Mouse (Mus musculus) MEL (cell line): Measurements from ENCODE around the gene Klhdc2.

Experiments used
- CHD1 ChIP-seq: IDR thresholded peaks from 2 replicates; pipeline ENCODE4 v1.6.1; 2012; ENCODE audit warnings: low read depth, mild to moderate bottlenecking, inconsistent platforms, low read length, improper control_type of control experiment
- CTCF ChIP-seq, 3 experiments: IDR thresholded peaks in 2 of 3; conservative IDR thresholded peaks in 1 of 3; 2 replicates each; pipeline ENCODE4 v1.5.1; 2011 to 2012; ENCODE audit warnings: low read length in 3 of 3, low read depth in 2 of 3, mild to moderate bottlenecking in 2 of 3, improper control_type of control experiment in 1 of 3, inconsistent platforms in 1 of 3, mixed read lengths in 1 of 3, moderate library complexity in 1 of 3; ENCODE audit not compliant: control insufficient read depth in 1 of 3, insufficient read depth in 1 of 3, poor library complexity in 1 of 3, severe bottlenecking in 1 of 3
- EP300 ChIP-seq, 2 experiments: IDR thresholded peaks; 2 replicates each; pipeline ENCODE4 v1.6.1; 2011; ENCODE audit warnings: improper control_type of control experiment in 2 of 2, low read length in 2 of 2, low read depth in 1 of 2, mild to moderate bottlenecking in 1 of 2
- GATA1 ChIP-seq: IDR thresholded peaks from 2 replicates; pipeline ENCODE4 v1.6.1; 2011; ENCODE audit warnings: low read depth, low read length, improper control_type of control experiment
- MAFK ChIP-seq: IDR thresholded peaks from 2 replicates; pipeline ENCODE4 v1.6.1; 2011; ENCODE audit warnings: low read depth, mild to moderate bottlenecking, low read length, improper control_type of control experiment, borderline replicate concordance
- MAZ ChIP-seq: IDR thresholded peaks from 2 replicates; pipeline ENCODE4 v1.6.1; 2012; ENCODE audit warnings: low read depth, mild to moderate bottlenecking, inconsistent platforms, low read length, improper control_type of control experiment
- MXI1 ChIP-seq: IDR thresholded peaks from 2 replicates; pipeline ENCODE4 v1.6.1; 2011; ENCODE audit warnings: mild to moderate bottlenecking, low read depth, low read length, improper control_type of control experiment
- POLR2A ChIP-seq, 2 experiments: IDR thresholded peaks; 2 replicates each; pipeline ENCODE4 v1.6.1; 2011 to 2012; ENCODE audit warnings: low read length in 2 of 2, mild to moderate bottlenecking in 2 of 2, control low read depth in 1 of 2, improper control_type of control experiment in 1 of 2, low read depth in 1 of 2, moderate library complexity in 1 of 2; ENCODE audit not compliant: control insufficient read depth in 1 of 2, insufficient read depth in 1 of 2, poor library complexity in 1 of 2
- TAL1 ChIP-seq: IDR thresholded peaks from 2 replicates; pipeline ENCODE4 v1.6.1; 2012; ENCODE audit warnings: mild to moderate bottlenecking, inconsistent platforms, low read length, moderate library complexity, mixed read lengths
- TBP ChIP-seq: IDR thresholded peaks from 2 replicates; pipeline ENCODE4 v1.8.0; 2011; ENCODE audit warnings: low read depth, low read length, improper control_type of control experiment
- UBTF ChIP-seq: IDR thresholded peaks from 2 replicates; pipeline ENCODE4 v1.6.1; 2012; ENCODE audit warnings: low read depth, mild to moderate bottlenecking, inconsistent platforms, low read length, improper control_type of control experiment, moderate library complexity, borderline replicate concordance; ENCODE audit not compliant: insufficient read depth

- TF ChIP-seq CHD1 (no peak), POLR2A (IDR thresholded peaks at IDR 0.05; ENCODE audit: control insufficient read depth in 1 of 2, insufficient read depth in 1 of 2, low read depth in 1 of 2, low read length in 2 of 2, poor library complexity in 1 of 2) (no peak), MAFK (no peak), UBTF (no peak), GATA1 (no peak), MAZ (no peak), CTCF (IDR thresholded peaks at IDR 0.05 in 2 of 3, conservative IDR thresholded peaks at IDR 0.05 in 1 of 3; ENCODE audit: control insufficient read depth in 1 of 3, insufficient read depth in 1 of 3, low read depth in 2 of 3, low read length in 3 of 3, poor library complexity in 1 of 3, severe bottlenecking in 1 of 3) (peak in 1 of 3 experiments; percentile 13; a peak in 1 of 6 replicates), EP300 (IDR thresholded peaks at IDR 0.05; ENCODE audit: low read depth in 1 of 2, low read length in 2 of 2) (no peak; a peak in 2 of 4 replicates), TAL1 (no peak), MXI1 (no peak), TBP (peak; percentile 26)
These were observed 60.8 kb downstream of the Klhdc2 start for GRCm38 (mm10) chr12:69357300-69357646.
